Mouse (Mus musculus) cerebellum, adult 9-10 months (tissue): Measurements from ENCODE around the gene Gm3252.
"Not testable (repeated sequence)": the region's sequence is repeated elsewhere in the genome, so short reads cannot be mapped to it uniquely, and the experiment has no call there.

Source experiments
- DNase-seq: peaks from one replicate; pipeline ENCODE4 v3.0.0; 2022

The Gm3252 gene

GRCm38 (mm10) chr14:4726038-4726880 lies at the start of gene Gm3252:
Gene Gm3252, plus strand, starts transcription at chr14:4726775.
- DNase-seq, result not testable (repeated sequence)

- DNase-seq, result not testable (repeated sequence)
Measured at GRCm38 (mm10) chr14:4708938-4709337, 17.6 kb upstream of the Gm3252 start, which contains the start of gene Gm7876. Gene Gm7876, plus strand, starts transcription at chr14:4709238.

DNA sequence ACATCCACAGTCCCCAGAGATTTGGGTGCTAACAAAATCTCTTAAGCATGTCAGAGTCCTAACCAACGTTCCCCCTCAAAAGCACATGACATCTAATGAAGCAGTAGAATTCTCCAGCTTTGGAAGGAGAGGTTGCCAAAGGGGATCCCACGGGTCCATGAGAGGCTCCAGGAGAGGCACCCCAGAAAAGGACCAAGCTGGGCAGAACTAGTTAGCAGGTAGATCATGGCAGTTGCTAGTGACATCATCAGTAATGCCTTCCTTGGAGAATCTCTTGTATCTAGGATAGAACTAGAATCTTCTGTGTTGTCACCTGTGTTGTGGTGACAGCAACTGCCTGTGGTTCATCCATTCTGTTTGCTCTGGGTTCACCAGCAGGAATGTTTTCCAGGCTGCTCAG lies 49.5 kb downstream of the Gm3252 start, which contains the start of gene Gm9602:
Gene Gm9602 (plus strand): TSS at position 301 of the 400 bp plus-strand sequence.
- not testable (repeated sequence) for DNase-seq
